Mouse (Mus musculus) erythroblast, embryonic 14.5 days (primary cell): Measurements from ENCODE around the gene Samd5. TPM values are rescaled to one million over a fixed set of nuclear protein-coding genes. Genes with fewer than 3 reads are reported as not detected.

Experiments used
- H3K27me3 ChIP-seq: 2 replicates; pipeline ENCODE4 v1.6.1; 2012; ENCODE audit warnings: inconsistent platforms; ENCODE audit not compliant: control insufficient read depth
- H3K36me3 ChIP-seq: 2 replicates; pipeline ENCODE4 v1.6.1; 2012; ENCODE audit warnings: mild to moderate bottlenecking, inconsistent platforms; ENCODE audit not compliant: control insufficient read depth
- H3K4me1 ChIP-seq: 2 replicates; pipeline ENCODE4 v1.6.1; 2012; ENCODE audit warnings: inconsistent platforms; ENCODE audit not compliant: control insufficient read depth
- H3K4me3 ChIP-seq: replicated peaks from 2 replicates; pipeline ENCODE3; 2012; ENCODE audit warnings: moderate library complexity, mild to moderate bottlenecking, inconsistent platforms
- H3K9me3 ChIP-seq: 2 replicates; pipeline ENCODE4 v1.6.1; 2012; ENCODE audit warnings: low read length, inconsistent platforms, mixed read lengths; ENCODE audit not compliant: control insufficient read depth
- GATA1 ChIP-seq: IDR thresholded peaks from 2 replicates; pipeline ENCODE4 v1.6.1; 2012; ENCODE audit warnings: low read length, inconsistent platforms, mixed read lengths
- TAL1 ChIP-seq: IDR thresholded peaks from 3 replicates; pipeline ENCODE4 v1.6.1; 2012; ENCODE audit warnings: low read length, inconsistent platforms, mixed read lengths
- polyA plus RNA-seq: library from polyadenylated mRNA; stranded (reverse); fragments of >175 nt; gene quantifications from 2 replicates; pipeline ENCODE4 v1.2.3, GENCODE M21; 2012

Gene Samd5
- polyA plus RNA-seq = not detected in 2 replicates

- H3K9me3 ChIP-seq = peaks cover 3% of the 10 kb centered on the region; the same call in 1 of the 2 replicates
- peaks cover 49% of the 10 kb centered on the region for H3K27me3 ChIP-seq
- H3K4me3 ChIP-seq = peak within 1 kb of the TSS; percentile 32
- H3K4me1 ChIP-seq = peaks cover 2% of the 10 kb centered on the region
- H3K36me3 ChIP-seq = no peaks in the 10 kb centered on the region
- no peak for TF ChIP-seq GATA1
- TF ChIP-seq TAL1 = no peak
Observed at GRCm38 (mm10) chr10:9674561-9675521, at the start of gene Samd5. Gene Samd5 (minus strand): TSS chr10:9675208.

- H3K27me3 ChIP-seq = no peaks in the 10 kb centered on the region
- no peaks in the 10 kb centered on the region for H3K36me3 ChIP-seq
- TF ChIP-seq TAL1 (no peak), GATA1 (no peak)
- H3K4me3 ChIP-seq = no peak overlapping the region
- no peaks in the 10 kb centered on the region for H3K9me3 ChIP-seq
- no peaks in the 10 kb centered on the region for H3K4me1 ChIP-seq
Observed at GRCm38 (mm10) chr10:9722519-9723303, 47.7 kb upstream of the Samd5 start.

DNA sequence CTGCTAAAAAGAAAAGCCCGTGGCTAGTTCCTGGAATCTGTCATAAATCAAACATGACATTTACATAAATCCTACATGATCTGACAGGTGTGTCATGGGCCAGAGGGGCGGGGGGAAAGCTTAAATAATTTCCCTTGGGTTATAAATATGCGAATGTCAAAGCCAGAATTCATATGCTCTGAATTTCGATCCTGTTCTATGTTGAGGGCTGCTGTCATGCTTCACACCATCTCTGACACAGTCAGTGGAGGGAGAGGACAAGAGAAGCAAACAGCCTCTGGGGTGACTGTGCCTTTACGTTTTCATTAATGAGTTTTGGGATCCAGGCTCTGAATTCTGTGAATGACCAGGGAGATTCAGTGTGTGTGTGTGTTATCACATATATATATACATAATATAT, 45.0 kb upstream of the Samd5 start:
- H3K4me1 ChIP-seq = no peaks in the 10 kb centered on the region
- H3K27me3 ChIP-seq = no peaks in the 10 kb centered on the region
- TF ChIP-seq TAL1 = no peak
- TF ChIP-seq GATA1 = no peak

GRCm38 (mm10) chr10:9718086-9718485, 43.1 kb upstream of the Samd5 start:
- no peaks in the 10 kb centered on the region for H3K9me3 ChIP-seq
- no peak overlapping the region for H3K4me3 ChIP-seq
- H3K36me3 ChIP-seq = no peaks in the 10 kb centered on the region
- TF ChIP-seq TAL1 (no peak), GATA1 (no peak)
- no peaks in the 10 kb centered on the region for H3K27me3 ChIP-seq
- H3K4me1 ChIP-seq = no peaks in the 10 kb centered on the region

More for the DNA sequence above, 45.0 kb upstream of the Samd5 start:
- Histone ChIP-seq H3K4me3 (no peak overlapping the region), H3K9me3 (no peaks in the 10 kb centered on the region), H3K36me3 (no peaks in the 10 kb centered on the region)

DNA sequence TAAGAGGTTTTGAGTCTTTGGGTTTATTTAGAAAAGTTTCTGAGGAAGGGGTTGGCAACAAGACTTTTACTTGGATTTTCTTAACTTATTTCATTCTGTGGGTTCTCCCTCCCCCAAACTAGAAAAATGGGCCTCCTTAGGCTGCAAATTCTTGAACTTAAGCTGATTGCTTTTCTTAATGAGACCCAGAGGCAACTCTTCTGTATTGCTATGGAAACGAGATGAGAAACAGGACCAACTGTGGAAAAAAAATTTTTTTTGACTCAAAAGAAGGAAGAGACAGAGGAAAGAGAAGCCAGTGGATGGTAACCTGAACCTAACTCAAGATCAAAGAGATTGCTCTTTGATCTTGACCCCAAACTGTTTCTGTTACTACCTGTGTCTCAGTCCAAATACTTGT, 29.9 kb upstream of the Samd5 start:
- no peak for TF ChIP-seq GATA1
- no peak for TF ChIP-seq TAL1
- Histone ChIP-seq H3K4me1 (no peaks in the 10 kb centered on the region), H3K27me3 (no peaks in the 10 kb centered on the region), H3K9me3 (no peaks in the 10 kb centered on the region; the same call in 1 of the 2 replicates), H3K4me3 (no peak overlapping the region), H3K36me3 (no peaks in the 10 kb centered on the region)

DNA sequence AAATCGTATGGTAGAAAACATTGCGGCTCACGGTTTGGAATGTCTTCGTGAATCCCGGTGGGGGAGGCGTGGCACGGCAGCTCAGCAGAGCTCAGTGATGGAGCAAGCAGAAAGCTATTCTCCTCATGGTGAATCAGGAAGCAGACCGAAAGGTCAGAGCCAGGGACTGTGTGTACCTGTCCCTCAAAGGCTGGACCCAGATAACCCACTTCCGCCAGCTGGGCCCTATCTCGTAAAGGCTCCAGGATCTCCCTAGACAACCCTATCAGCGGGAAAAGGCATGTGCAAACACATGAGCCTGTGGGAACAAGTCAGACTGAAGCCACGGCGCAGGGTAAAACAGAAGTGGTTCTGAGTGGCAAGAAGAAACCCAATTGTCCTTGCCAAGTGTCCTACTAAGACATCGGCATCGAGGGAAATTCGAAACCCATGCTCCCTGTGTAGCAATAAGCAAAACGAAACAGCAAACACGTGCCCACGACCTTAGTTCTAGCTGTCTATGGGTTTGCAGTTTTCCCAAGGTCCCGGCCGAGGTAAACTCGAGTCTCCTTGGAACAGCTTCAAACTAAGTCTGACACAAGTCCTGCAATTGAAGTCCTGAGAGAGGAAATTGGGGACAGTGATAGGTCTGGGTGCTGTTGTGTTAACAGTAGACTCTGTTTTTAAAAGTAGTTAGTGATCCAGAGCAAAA, 24.2 kb upstream of the Samd5 start:
- Histone ChIP-seq H3K36me3 (no peaks in the 10 kb centered on the region), H3K27me3 (no peaks in the 10 kb centered on the region)
- TF ChIP-seq TAL1 (no peak), GATA1 (no peak)

GRCm38 (mm10) chr10:9698141-9698540, 23.1 kb upstream of the Samd5 start:
- no peaks in the 10 kb centered on the region for H3K27me3 ChIP-seq
- TF ChIP-seq TAL1 = no peak
- TF ChIP-seq GATA1 = no peak

More for the DNA sequence above, 24.2 kb upstream of the Samd5 start:
- Histone ChIP-seq H3K4me3 (no peak overlapping the region), H3K9me3 (no peaks in the 10 kb centered on the region), H3K4me1 (no peaks in the 10 kb centered on the region)

DNA sequence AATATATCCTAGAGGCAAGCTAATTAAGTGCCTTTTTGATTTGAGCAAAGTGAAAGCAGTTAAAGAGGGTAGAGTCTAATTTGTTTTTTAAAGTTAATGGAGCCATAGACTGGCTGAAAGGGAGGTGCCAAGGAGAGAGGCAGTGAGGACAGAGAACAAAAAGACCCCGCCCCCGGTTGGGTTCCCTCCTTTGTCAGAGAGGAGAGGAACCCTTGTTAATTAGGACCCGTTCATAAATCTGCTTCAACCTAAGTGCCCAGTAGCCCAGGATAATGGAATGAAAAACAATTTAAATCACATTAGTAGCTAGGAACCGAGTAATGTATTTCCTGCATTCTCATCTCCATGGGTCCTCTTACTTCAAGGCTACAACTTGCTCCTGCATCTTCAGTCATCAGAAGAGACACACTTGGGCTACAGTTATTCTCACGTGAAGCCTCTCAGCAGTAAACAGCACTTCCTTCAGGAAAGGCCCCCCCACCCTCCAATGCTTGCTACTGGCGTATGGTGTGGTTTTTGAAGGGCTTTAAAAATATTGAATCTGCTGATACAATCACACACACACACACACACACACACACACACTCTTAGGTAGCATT, 21.6 kb upstream of the Samd5 start:
- Histone ChIP-seq H3K27me3 (no peaks in the 10 kb centered on the region), H3K36me3 (no peaks in the 10 kb centered on the region), H3K4me3 (no peak overlapping the region), H3K9me3 (no peaks in the 10 kb centered on the region), H3K4me1 (no peaks in the 10 kb centered on the region)
- no peak for TF ChIP-seq GATA1

More at GRCm38 (mm10) chr10:9698141-9698540, 23.1 kb upstream of the Samd5 start:
- no peaks in the 10 kb centered on the region for H3K9me3 ChIP-seq
- H3K36me3 ChIP-seq = no peaks in the 10 kb centered on the region
- H3K4me1 ChIP-seq = no peaks in the 10 kb centered on the region
- H3K4me3 ChIP-seq = no peak overlapping the region
